Mouse (Mus musculus): ENCODE data around the gene Zp1. TPM values are rescaled to one million over a fixed set of nuclear protein-coding genes. Genes with fewer than 3 reads are reported as not detected.

The Zp1 gene
- polyA plus RNA-seq, 2 experiments, result not detected

- DNase-seq (ENCODE audit: low spot score) (no peak), ATAC-seq (ENCODE audit: low FRiP score, low read depth) (no peak)
- H3K36me3 ChIP-seq (ENCODE audit: control insufficient read depth, insufficient read depth, low read length), result peaks cover 41% of the 10 kb centered on the region
- H3K4me3 ChIP-seq (replicated peaks; ENCODE audit: low read length), result 0 out of 2 replicates have a peak overlapping the region, but pooled peaks have one; percentile 57
- no peak overlapping the region for H3K27ac ChIP-seq (replicated peaks; ENCODE audit: low read depth, low read length)
- H3K4me1 ChIP-seq (ENCODE audit: control insufficient read depth, insufficient read depth, low read length), result peaks cover 18% of the 10 kb centered on the region
- H3K27me3 ChIP-seq (ENCODE audit: control insufficient read depth, insufficient read depth, low read length), result no peaks in the 10 kb centered on the region
- H3K4me2 ChIP-seq (replicated peaks; ENCODE audit: low read depth, low read length, severe bottlenecking), result 0 out of 2 replicates have a peak overlapping the region, but pooled peaks have one; percentile 10
- TF ChIP-seq POLR2A (IDR thresholded peaks at IDR 0.05; ENCODE audit: borderline replicate concordance, extremely low read depth, insufficient read depth, insufficient read length), result no peak
- H3K9me3 ChIP-seq (ENCODE audit: control insufficient read depth, low read length), result no peaks in the 10 kb centered on the region
- WGBS, result 86% methylated on average over 3 of the region's 3 CpGs
- H3K9ac ChIP-seq (ENCODE audit: low read depth, low read length, severe bottlenecking), result no peak overlapping the region
Observed at GRCm38 (mm10) chr19:10946506-10946905, 26.1 kb upstream of the Zp1 start.

GRCm38 (mm10) chr19:10943955-10944354 lies 23.5 kb upstream of the Zp1 start:
- no peak for TF ChIP-seq POLR2A (IDR thresholded peaks at IDR 0.05; ENCODE audit: borderline replicate concordance, extremely low read depth, insufficient read depth, insufficient read length)
- no peaks in the 10 kb centered on the region for H3K9me3 ChIP-seq (ENCODE audit: control insufficient read depth, low read length)
- no peak overlapping the region for H3K9ac ChIP-seq (ENCODE audit: low read depth, low read length, severe bottlenecking)
- H3K4me3 ChIP-seq (replicated peaks; ENCODE audit: low read length), result no peak overlapping the region
- no peak for ATAC-seq (ENCODE audit: low FRiP score, low read depth)
- H3K27me3 ChIP-seq (ENCODE audit: control insufficient read depth, insufficient read depth, low read length), result no peaks in the 10 kb centered on the region
- peaks cover 25% of the 10 kb centered on the region for H3K4me1 ChIP-seq (ENCODE audit: control insufficient read depth, insufficient read depth, low read length)
- no peak overlapping the region for H3K27ac ChIP-seq (replicated peaks; ENCODE audit: low read depth, low read length)
- peaks cover 42% of the 10 kb centered on the region for H3K36me3 ChIP-seq (ENCODE audit: control insufficient read depth, insufficient read depth, low read length)
- no peak overlapping the region for H3K4me2 ChIP-seq (replicated peaks; ENCODE audit: low read depth, low read length, severe bottlenecking)
- WGBS, result 84% methylated on average over 3 of the region's 3 CpGs
- DNase-seq (ENCODE audit: low spot score), result no peak

GRCm38 (mm10) chr19:10940801-10941457 lies 20.5 kb upstream of the Zp1 start:
- Histone ChIP-seq H3K27me3 (ENCODE audit: control insufficient read depth, insufficient read depth, low read length) (no peaks in the 10 kb centered on the region), H3K4me3 (replicated peaks; ENCODE audit: low read length) (peak overlapping the region; percentile 43), H3K9me3 (ENCODE audit: control insufficient read depth, low read length) (no peaks in the 10 kb centered on the region), H3K27ac (replicated peaks; ENCODE audit: low read depth, low read length) (no peak overlapping the region), H3K4me2 (replicated peaks; ENCODE audit: low read depth, low read length, severe bottlenecking) (peak overlapping the region; percentile 74), H3K4me1 (ENCODE audit: control insufficient read depth, insufficient read depth, low read length) (peaks cover 8% of the 10 kb centered on the region; the same call in 1 of the 2 replicates), H3K36me3 (ENCODE audit: control insufficient read depth, insufficient read depth, low read length) (peaks cover 42% of the 10 kb centered on the region), H3K9ac (ENCODE audit: low read depth, low read length, severe bottlenecking) (peak overlapping the region; percentile 60)
- 5% methylated on average over 40 of the region's 40 CpGs for WGBS
- ATAC-seq (ENCODE audit: low FRiP score, low read depth), result peak; percentile 62
- peak; percentile 7 for DNase-seq (ENCODE audit: low spot score)
- TF ChIP-seq POLR2A (IDR thresholded peaks at IDR 0.05; ENCODE audit: borderline replicate concordance, extremely low read depth, insufficient read depth, insufficient read length), result no peak

- Histone ChIP-seq H3K36me3 (ENCODE audit: control insufficient read depth, insufficient read depth, low read length) (peaks cover 38% of the 10 kb centered on the region), H3K27ac (replicated peaks; ENCODE audit: low read depth, low read length) (no peak overlapping the region), H3K9me3 (ENCODE audit: control insufficient read depth, low read length) (no peaks in the 10 kb centered on the region), H3K9ac (ENCODE audit: low read depth, low read length, severe bottlenecking) (peak overlapping the region; percentile 60), H3K4me2 (replicated peaks; ENCODE audit: low read depth, low read length, severe bottlenecking) (peak overlapping the region; percentile 74), H3K27me3 (ENCODE audit: control insufficient read depth, insufficient read depth, low read length) (no peaks in the 10 kb centered on the region), H3K4me3 (replicated peaks; ENCODE audit: low read length) (peak overlapping the region; percentile 43), H3K4me1 (ENCODE audit: control insufficient read depth, insufficient read depth, low read length) (peaks cover 8% of the 10 kb centered on the region; the same call in 1 of the 2 replicates)
- peak; percentile 90 for ATAC-seq (ENCODE audit: low FRiP score, low read depth)
- DNase-seq (ENCODE audit: low spot score), result peak; percentile 80
- WGBS, result 17% methylated on average over 37 of the region's 37 CpGs
- peak; percentile 41; the same call in 1 of the 2 replicates for TF ChIP-seq POLR2A (IDR thresholded peaks at IDR 0.05; ENCODE audit: borderline replicate concordance, extremely low read depth, insufficient read depth, insufficient read length)
Observed at GRCm38 (mm10) chr19:10940097-10940800, 19.8 kb upstream of the Zp1 start.

GRCm38 (mm10) chr19:10938771-10939170 lies 18.3 kb upstream of the Zp1 start:
- ATAC-seq (ENCODE audit: low FRiP score, low read depth), result no peak
- no peak for DNase-seq (ENCODE audit: low spot score)
- Histone ChIP-seq H3K27me3 (ENCODE audit: control insufficient read depth, insufficient read depth, low read length) (no peaks in the 10 kb centered on the region), H3K4me3 (replicated peaks; ENCODE audit: low read length) (no peak overlapping the region), H3K4me2 (replicated peaks; ENCODE audit: low read depth, low read length, severe bottlenecking) (no peak overlapping the region), H3K4me1 (ENCODE audit: control insufficient read depth, insufficient read depth, low read length) (peaks cover 8% of the 10 kb centered on the region; the same call in 1 of the 2 replicates), H3K9me3 (ENCODE audit: control insufficient read depth, low read length) (no peaks in the 10 kb centered on the region), H3K36me3 (ENCODE audit: control insufficient read depth, insufficient read depth, low read length) (peaks cover 24% of the 10 kb centered on the region), H3K27ac (replicated peaks; ENCODE audit: low read depth, low read length) (no peak overlapping the region), H3K9ac (ENCODE audit: low read depth, low read length, severe bottlenecking) (no peak overlapping the region)
- no peak for TF ChIP-seq POLR2A (IDR thresholded peaks at IDR 0.05; ENCODE audit: borderline replicate concordance, extremely low read depth, insufficient read depth, insufficient read length)
- 39% methylated on average over 3 of the region's 3 CpGs for WGBS

Data from limb, embryonic 14.5 days (tissue).